Mouse (Mus musculus) fibroblast of lung, adult 2 months (primary cell): Measurements from ENCODE around the gene Abca6.

Experiments used
- DNase-seq: peaks from one replicate; pipeline ENCODE4 v3.0.0-alpha.2; 2011; ENCODE audit warnings: low read depth

Abca6 gene

DNA sequence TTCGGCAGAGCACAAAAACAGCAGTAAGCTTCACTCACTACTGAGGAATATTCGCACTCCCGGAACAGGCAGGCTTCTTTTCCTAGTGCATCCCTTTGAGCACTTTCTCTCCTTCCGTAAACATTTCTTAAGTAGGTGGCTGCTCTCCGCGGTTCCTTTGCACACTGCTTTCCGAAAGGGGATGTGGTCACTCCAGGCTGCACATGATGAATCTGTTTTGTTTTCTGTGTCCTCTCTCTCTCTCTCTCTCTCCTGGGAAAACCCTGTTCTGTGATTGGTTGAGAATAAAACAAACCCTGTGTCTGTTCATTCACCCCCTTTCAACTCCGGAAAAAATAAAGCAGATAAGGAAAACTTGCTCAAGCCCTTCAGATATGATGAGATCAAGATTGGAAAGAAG lies at the start of gene Abca6:
Gene Abca6, minus strand, starts transcription at position 243 of the 400 bp plus-strand sequence.
- peak; percentile 14 for DNase-seq

DNA sequence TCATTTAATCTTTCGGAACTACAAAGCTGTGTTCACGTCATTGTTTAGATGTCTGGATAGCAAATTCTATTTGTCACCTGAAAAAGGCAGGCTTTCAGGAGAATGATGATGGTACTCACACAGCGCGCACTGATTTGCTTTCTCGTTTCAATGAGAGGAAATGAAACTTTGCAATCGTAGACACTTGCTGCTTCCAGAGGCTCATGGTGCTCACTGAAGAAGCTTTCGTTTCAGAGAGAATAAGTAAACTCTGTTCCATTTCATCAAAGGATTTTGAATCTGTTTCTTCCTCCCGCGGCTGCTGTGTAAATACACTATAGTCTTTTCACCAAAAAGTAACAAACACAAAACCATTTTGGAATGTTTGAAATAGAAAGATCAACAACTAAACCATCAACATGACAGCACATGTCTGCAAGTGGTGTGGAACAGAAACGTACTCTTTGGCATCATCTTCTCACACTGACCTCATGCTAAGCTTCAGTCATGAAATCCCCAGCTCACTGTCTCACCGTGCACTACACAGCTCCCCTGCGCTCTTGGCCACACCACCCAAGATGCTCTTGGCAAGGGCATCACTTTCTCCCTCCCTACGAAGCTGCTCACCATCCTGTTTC lies 46.4 kb upstream of the Abca6 start:
- DNase-seq = no peak

GRCm38 (mm10) chr11:110290586-110290985 lies 39.0 kb upstream of the Abca6 start:
- DNase-seq = no peak

GRCm38 (mm10) chr11:110288423-110288822 lies 36.8 kb upstream of the Abca6 start:
- no peak for DNase-seq

DNA sequence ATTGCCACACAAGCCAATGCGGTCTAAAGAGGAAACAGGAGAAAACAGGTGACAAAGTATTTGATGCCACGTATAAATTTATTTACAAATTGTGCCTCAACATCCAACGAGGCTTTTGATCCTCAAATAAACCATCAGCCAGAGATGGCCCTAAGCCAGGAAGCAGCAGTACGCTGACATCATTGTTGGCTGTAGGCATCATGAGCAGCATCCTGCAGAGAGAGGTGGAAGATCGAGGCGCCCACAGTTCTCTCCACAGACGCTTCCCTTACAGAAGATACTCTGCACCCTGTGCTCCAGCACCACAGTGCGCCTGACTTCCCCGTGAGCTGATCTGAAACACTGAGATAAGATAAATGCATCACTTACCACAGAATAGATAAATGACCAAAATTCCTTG lies 36.1 kb upstream of the Abca6 start:
- DNase-seq = no peak

DNA sequence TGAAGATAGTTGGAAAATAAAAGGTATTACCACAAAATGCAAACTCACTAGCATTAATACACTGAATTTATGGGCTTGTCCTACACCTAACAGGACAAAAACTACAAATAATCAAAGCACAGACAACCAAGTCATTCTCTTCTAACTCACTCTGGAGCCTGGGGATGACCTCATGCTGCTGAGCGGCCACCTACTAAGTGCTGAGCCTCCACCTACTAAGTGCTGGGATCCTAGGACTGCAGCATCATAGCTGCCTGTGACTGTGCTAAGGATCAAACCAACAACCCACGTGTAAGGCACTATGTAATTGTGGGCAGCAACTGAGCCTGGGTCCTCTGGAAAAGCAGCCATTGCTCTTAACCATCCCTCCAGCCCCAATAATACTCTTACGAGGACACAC lies 34.8 kb upstream of the Abca6 start:
- DNase-seq = no peak

DNA sequence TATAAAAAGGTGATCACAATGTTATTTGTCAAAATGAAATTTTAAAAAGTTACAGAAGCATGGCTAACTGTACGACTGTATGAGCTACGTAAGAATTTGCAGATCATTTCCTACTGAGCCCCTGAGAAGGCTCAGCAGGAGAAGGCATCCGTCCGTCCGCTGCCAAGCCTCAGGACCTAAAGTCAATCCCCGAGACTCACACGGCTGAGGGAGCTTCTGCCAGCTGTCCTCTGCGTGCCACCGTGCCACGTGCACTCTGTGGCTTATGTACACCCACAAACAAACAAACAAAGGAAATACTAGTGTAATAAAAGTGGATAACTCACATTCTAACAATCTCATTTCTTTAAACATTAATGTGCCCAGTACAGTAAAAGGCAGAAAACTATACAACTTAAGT lies 33.3 kb upstream of the Abca6 start:
- DNase-seq = no peak

- no peak for DNase-seq
These were observed 32.7 kb upstream of the Abca6 start for GRCm38 (mm10) chr11:110284185-110284787.

GRCm38 (mm10) chr11:110274794-110275193 lies 23.2 kb upstream of the Abca6 start:
- DNase-seq = no peak

GRCm38 (mm10) chr11:110271745-110272144 lies 20.2 kb upstream of the Abca6 start:
- peak; percentile 26 for DNase-seq

DNA sequence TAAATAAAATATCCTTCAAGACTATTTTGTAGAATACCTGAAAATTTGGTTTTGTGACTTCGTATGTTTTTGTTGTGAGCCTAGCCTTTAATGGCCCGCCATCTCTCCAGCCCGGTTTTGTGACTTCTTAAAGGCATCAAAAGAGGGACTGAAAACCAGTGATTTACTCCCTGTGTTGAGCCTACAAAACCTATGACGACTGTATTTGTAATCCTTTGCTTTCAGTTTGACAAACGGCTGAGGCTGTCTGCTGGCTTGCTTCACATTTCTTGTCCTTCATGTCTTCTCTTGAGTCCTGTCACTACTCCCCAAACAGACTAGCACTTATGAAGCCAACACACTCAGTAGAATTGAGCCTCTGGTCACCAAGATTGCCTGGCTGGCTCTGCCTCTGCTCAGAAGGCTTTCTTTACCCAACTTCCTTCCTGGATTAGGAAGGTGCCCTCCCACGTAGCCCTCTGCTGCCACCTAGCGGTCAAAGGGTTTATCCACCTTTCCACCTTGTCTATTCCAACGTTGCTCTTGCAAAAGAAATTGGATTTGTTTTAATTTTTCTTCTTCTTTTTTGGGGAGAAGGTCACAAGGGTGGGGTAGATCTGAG lies 16.8 kb upstream of the Abca6 start:
- peak; percentile 81 for DNase-seq

- no peak for DNase-seq
These were observed 15.7 kb upstream of the Abca6 start for GRCm38 (mm10) chr11:110267232-110267631.

- no peak for DNase-seq
These were observed 15.2 kb upstream of the Abca6 start for GRCm38 (mm10) chr11:110266757-110267156.

GRCm38 (mm10) chr11:110261867-110262266 lies 10.3 kb upstream of the Abca6 start:
- DNase-seq = no peak

DNA sequence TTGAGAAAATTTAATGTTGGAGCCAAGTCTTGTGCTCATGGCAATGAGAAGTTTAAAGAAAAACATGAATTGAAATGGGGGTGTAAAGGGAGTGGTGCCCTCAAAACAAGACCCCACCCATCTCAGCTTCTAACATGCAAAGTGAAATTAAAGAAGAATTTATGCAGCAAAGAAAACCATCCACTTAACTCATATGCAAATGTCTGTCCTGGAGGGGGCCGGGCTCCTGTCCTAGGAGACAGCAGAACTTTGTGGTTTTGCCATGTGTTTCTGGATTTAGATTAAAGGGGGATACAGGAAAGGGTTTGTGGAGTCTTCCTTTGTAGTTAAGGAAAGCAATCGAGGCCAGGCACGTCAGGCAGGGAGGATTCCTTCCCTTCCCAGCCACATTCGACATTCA lies 6.3 kb upstream of the Abca6 start:
- no peak for DNase-seq

- DNase-seq = no peak
These were observed 5.5 kb upstream of the Abca6 start for GRCm38 (mm10) chr11:110257061-110257460.

- DNase-seq = no peak
These were observed 680 bp upstream of the Abca6 start for GRCm38 (mm10) chr11:110252256-110252655.

DNA sequence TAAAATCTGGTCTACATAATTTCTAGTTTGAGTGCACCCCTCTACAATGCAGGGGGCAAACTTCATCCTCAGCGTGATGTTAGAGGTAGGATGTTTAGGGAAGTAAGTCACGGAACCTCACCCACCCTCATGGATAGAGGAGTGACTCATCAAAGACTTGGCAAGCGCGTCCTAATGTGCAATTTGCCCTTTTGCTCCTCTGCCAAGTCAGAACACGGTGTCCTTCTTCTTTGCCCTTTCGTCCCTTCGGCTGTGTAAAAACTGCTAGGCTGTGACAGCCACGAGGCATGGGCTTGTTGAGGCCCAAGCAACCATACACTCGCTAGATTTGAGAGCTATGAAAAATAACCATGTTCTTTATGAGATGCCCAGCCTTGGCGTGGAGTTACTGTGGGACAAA lies 6.8 kb downstream of the Abca6 start:
- DNase-seq = no peak

GRCm38 (mm10) chr11:110237466-110237865 lies 14.1 kb downstream of the Abca6 start:
- DNase-seq = no peak

DNA sequence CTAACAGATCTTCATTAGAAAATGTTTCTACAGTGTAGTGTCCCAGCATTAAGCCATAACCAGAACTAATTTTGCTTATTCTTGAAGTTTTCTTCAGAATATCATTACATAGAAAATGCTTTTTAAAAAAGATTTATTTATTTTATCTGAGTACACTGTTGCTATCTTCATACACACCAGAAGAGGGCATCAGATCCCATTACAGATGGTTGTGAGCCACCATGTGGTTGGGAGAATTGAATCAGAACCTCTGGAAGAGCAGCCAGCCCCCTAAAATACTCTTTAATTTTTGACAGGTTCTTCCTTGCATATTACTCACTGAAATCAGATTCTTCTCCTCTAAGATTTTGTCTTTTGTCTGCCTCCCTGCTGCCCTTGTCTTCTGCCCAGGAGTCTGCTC lies 18.6 kb downstream of the Abca6 start:
- no peak for DNase-seq

DNA sequence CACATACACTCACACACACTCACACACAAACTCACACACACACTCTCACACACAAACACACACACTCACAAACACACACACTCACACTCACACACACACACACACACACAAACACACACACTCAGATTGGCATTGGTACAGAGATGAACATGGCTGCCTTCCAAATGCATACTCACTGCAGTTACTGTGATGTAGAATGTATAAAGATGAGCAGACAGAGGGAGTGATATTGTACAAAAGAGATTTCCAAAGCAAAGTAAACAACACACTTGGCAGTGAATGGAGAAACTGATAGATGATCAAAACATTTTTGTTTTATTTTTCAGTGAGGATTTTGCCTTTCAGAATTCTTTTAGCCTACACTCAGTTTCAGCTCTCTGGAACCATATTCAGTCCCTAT lies 34.5 kb downstream of the Abca6 start:
- DNase-seq = no peak

DNA sequence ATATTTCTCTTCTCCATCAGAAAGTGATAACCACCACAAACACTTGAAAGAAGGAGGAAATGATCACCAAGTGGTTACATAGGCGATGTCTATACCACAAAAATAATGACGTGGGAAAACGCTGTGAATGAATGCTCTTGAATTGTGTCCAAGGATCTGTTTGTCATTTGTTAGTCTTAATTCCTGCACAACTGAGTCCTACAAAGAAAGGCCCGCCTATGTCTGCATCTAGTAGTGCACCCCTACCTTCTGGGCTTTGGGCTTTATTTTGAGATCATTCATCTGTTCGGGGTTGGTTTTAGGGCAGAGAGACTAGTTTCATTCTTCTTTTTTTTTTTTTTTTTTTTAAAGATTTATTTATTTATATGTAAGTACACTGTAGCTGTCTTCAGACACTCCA lies 47.6 kb downstream of the Abca6 start:
- DNase-seq = no peak

DNA sequence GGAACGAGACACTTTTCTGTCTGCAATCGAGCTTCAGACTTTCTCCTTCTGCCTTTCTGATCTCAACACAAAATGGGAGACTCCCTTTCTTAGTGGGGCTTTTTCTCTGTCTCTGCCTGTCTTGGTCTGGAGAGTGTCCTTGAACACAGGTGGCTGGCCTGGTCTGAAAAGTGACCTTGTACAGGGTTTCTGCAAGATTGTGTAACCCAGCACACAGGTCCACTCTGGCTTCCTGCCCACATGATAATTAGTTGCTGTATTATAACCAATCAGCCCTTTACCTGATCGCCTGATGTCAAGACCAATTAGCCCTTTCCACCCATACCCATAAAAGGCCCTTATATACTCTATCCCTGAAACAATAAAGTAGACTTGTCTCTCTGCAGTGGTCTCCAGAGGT lies 52.7 kb downstream of the Abca6 start:
- DNase-seq = no peak
